Mouse (Mus musculus) liver, embryonic 12.5 days (tissue): Measurements from ENCODE around the gene Dctn3. TPM values are rescaled to one million over a fixed set of nuclear protein-coding genes. Genes with fewer than 3 reads are reported as not detected.

ENCODE experiments used
- ATAC-seq: fragments of 200-750 bp; cut with Nextera tagmentation; 2 replicates; pipeline ENCODE4 v1.8.0; 2017; ENCODE audit warnings: moderate number of reproducible peaks, mild to moderate bottlenecking, moderate library complexity
- H3K27ac ChIP-seq: fragments of 300-500 bp; sonication (generic); 2 replicates; pipeline ENCODE4 v1.5.1; 2016; ENCODE audit warnings: mild to moderate bottlenecking
- H3K27me3 ChIP-seq: fragments of 300-500 bp; sonication (generic); replicated peaks from 2 replicates; pipeline ENCODE4 v1.6.1; 2016; ENCODE audit warnings: mild to moderate bottlenecking, moderate library complexity
- H3K36me3 ChIP-seq: fragments of 300-500 bp; sonication (generic); 2 replicates; pipeline ENCODE4 v1.6.1; 2016; ENCODE audit warnings: mild to moderate bottlenecking, moderate library complexity
- H3K4me1 ChIP-seq: fragments of 300-500 bp; sonication (generic); 2 replicates; pipeline ENCODE4 v1.6.1; 2016
- H3K4me2 ChIP-seq: fragments of 300-500 bp; sonication (generic); 2 replicates; pipeline ENCODE4 v1.6.1; 2016; ENCODE audit warnings: mild to moderate bottlenecking, moderate library complexity
- H3K4me3 ChIP-seq: fragments of 300-500 bp; sonication (generic); 2 replicates; pipeline ENCODE4 v1.5.1; 2016; ENCODE audit warnings: mild to moderate bottlenecking, moderate library complexity
- H3K9ac ChIP-seq: fragments of 300-500 bp; sonication (generic); 2 replicates; pipeline ENCODE4 v1.6.1; 2016; ENCODE audit warnings: mild to moderate bottlenecking, moderate library complexity
- H3K9me3 ChIP-seq: fragments of 300-500 bp; sonication (generic); replicated peaks from 2 replicates; pipeline ENCODE4 v1.6.1; 2016; ENCODE audit warnings: mild to moderate bottlenecking, moderate library complexity
- WGBS: fragments of 180-500 bp; shearing (Covaris S2); methylation state at CpG from one replicate; pipeline ENCODE4 v1.1.7; 2016; ENCODE audit not compliant: insufficient replicate concordance; 5-methylcytosine and 5-hydroxymethylcytosine counted together
- polyA plus RNA-seq: library from polyadenylated mRNA; unstranded; fragments of >200 nt; fragmentation: Nextera tagmentation; extraction: Ambion mirVana; gene quantifications from 2 replicates; pipeline ENCODE4 v1.2.1, GENCODE M21; 2016

Dctn3 gene
- polyA plus RNA-seq, 1 experiment from 2014 or later: 92.2 TPM

DNA sequence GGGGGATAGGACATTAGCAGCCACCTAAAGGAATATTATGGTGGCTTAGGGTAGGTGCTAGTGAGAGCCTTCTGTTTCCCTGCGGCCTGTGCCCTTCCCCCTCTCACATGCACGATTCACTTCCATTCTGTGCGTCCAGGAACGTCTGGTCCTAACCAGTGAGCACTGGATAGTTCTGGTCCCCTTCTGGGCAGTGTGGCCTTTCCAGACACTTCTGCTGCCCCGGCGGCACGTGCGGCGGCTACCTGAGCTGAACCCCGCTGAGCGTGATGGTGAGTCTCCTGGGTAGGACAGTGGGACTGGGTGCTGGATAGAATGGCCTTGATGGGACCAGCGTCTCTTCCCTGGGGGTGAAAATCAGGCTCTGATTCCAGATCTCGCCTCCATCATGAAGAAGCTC is 34.4 kb upstream of the Dctn3 start:
- Histone ChIP-seq H3K4me1 (peaks cover 46% of the 10 kb centered on the region), H3K27ac (no peak overlapping the region), H3K27me3 (no peaks in the 10 kb centered on the region), H3K36me3 (peaks cover 23% of the 10 kb centered on the region), H3K9me3 (no peaks in the 10 kb centered on the region), H3K4me2 (no peak overlapping the region), H3K9ac (no peak overlapping the region), H3K4me3 (no peak overlapping the region)
- 84% methylated on average over 13 of the region's 13 CpGs for WGBS
- ATAC-seq: no peak

DNA sequence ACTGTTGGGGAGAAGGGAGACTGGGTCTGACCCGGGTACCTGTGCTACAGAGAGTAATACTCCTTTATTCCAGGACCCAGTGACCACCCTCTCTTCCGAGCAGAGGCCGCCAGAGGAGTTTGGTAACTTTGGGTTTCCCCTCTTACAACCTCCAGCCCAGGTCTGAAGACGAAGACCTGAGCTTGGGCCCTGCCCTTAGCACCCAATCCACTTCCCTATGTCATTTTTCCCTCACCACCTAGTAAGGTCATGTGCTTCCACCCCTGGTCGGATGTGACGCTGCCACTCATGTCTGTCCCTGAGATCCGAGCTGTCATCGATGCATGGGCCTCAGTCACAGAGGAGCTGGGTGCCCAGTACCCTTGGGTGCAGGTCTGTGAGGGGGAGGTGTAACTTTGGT is 33.5 kb upstream of the Dctn3 start:
- H3K36me3 ChIP-seq: peaks cover 23% of the 10 kb centered on the region
- no peak for ATAC-seq
- H3K27me3 ChIP-seq: no peaks in the 10 kb centered on the region; the same call in 1 of the 2 replicates
- H3K4me3 ChIP-seq: peak overlapping the region; percentile 72
- H3K9ac ChIP-seq: peak overlapping the region; percentile 80
- H3K27ac ChIP-seq: no peak overlapping the region
- H3K4me2 ChIP-seq: peak overlapping the region; percentile 90
- peaks cover 37% of the 10 kb centered on the region for H3K4me1 ChIP-seq
- 63% methylated on average over 8 of the region's 8 CpGs for WGBS
- no peaks in the 10 kb centered on the region for H3K9me3 ChIP-seq

DNA sequence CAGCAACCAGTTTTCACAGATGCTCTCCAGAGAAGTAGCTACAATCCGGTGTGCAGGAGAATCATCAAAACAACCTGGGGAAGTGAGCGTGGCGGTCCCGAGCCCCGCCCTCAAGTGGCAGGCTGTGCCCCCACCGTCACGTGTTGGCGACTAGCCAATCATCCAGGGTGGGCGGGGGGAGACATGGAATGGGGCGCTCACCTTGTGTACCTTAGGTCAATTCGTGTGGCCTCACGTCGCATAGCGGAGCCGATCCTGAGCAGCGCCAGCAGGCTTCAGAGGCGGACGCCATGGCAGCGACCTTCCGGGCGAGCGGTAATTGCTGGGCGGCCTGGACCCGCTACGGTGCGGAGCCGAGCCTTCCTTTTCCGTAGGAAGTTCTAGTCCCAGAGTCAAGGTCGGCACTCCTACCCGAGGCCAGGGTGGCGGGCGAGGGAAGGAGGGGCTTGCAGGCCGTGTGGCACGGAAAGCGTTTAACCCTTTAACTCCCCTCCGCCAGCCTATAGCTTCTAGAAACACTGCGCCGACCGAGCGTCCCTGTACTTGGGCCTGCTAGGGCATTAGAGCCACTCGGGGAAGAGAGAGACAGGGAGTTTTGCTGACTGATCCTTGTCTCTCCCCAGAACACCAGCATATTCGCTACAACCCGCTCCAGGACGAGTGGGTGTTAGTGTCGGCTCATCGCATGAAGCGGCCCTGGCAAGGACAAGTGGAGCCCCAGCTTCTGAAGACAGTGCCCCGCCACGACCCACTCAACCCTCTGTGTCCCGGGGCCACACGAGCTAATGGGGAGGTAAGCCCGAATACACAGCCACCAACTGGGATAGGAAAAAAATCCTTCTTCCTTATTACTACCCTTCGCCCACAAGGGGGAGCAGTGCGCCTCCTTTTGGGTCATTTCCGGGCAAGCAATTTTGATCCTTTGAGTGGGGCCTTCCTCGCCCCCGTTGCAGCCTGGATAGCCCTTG is 32.7 kb upstream of the Dctn3 start, which contains the start of gene Sigmar1:
Gene Sigmar1 (minus strand): TSS at position 820 of the 968 bp plus-strand sequence.
- no peaks in the 10 kb centered on the region; the same call in none of the 2 replicates for H3K27me3 ChIP-seq
- H3K4me2 ChIP-seq: peak within 1 kb of the TSS; percentile 90
- H3K36me3 ChIP-seq: peaks cover 23% of the 10 kb centered on the region
- peak; percentile 83 for ATAC-seq
- H3K4me3 ChIP-seq: peak within 1 kb of the TSS; percentile 72
- WGBS: under 1% methylated on average over 57 of the region's 57 CpGs
- H3K4me1 ChIP-seq: peaks cover 29% of the 10 kb centered on the region
- H3K9ac ChIP-seq: peak within 1 kb of the TSS; percentile 80
- H3K9me3 ChIP-seq: no peaks in the 10 kb centered on the region
- peak within 1 kb of the TSS; percentile 87 for H3K27ac ChIP-seq

DNA sequence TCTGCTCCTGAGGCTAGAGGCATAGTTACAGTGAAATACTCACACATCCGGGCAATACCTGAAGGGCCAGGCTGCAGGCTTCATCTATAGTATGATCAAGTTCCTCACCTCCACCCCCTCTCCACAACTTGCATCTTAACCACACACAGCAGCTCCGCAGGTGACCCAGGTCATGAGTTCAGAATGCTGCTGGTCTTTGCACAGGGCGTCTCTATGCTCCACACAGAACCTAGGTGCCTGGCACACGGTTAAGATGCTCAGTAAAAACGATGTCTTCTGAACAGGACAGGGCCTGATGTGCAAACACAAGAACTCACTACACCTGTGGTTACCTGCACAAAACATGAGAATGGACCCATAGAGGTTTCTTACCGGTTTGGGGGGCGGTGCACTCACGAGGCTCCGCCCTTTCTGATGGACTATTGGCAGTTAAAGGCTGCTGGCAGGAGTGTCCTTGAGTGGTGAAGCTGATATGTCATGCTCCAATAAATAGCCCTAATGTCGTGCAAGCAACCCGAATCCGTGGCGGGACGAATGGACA is 31.9 kb upstream of the Dctn3 start, which contains the start of gene Galt:
Gene Galt (plus strand): TSS at position 432 of the 541 bp plus-strand sequence.
- Histone ChIP-seq H3K4me3 (peak within 1 kb of the TSS; percentile 72), H3K4me2 (peak within 1 kb of the TSS; percentile 90), H3K9ac (peak within 1 kb of the TSS; percentile 80), H3K36me3 (peaks cover 23% of the 10 kb centered on the region), H3K27me3 (no peaks in the 10 kb centered on the region; the same call in none of the 2 replicates), H3K27ac (peak within 1 kb of the TSS; percentile 87), H3K9me3 (no peaks in the 10 kb centered on the region), H3K4me1 (peaks cover 22% of the 10 kb centered on the region)
- 15% methylated on average over 14 of the region's 14 CpGs for WGBS
- peak; percentile 73 for ATAC-seq

DNA sequence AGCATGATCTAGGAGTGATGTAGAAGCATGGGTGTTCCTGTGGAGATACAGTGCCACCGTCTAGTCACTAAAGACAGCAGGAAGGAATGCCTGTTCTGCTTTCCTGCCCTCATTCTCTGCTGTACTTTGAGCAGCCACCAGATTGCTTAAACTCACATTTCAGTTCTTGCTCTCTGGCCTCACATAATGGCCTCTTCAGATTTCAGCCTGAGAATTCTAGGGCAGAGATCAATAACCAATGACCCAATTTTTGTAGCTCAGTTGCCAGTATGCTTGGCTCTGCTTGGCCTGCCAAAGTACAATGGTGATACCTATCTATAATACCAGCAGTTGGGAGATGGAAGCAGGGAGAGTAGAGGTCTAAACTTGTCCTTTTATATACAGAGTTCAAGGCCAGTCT is 22.1 kb upstream of the Dctn3 start:
- no peak overlapping the region for H3K4me3 ChIP-seq
- WGBS: 69% methylated on average over 1 of the region's 1 CpGs
- no peak overlapping the region for H3K27ac ChIP-seq
- no peak overlapping the region for H3K9ac ChIP-seq
- ATAC-seq: no peak
- H3K27me3 ChIP-seq: no peaks in the 10 kb centered on the region
- no peak overlapping the region for H3K4me2 ChIP-seq
- peaks cover 17% of the 10 kb centered on the region for H3K4me1 ChIP-seq
- H3K9me3 ChIP-seq: peaks cover 13% of the 10 kb centered on the region
- H3K36me3 ChIP-seq: no peaks in the 10 kb centered on the region

DNA sequence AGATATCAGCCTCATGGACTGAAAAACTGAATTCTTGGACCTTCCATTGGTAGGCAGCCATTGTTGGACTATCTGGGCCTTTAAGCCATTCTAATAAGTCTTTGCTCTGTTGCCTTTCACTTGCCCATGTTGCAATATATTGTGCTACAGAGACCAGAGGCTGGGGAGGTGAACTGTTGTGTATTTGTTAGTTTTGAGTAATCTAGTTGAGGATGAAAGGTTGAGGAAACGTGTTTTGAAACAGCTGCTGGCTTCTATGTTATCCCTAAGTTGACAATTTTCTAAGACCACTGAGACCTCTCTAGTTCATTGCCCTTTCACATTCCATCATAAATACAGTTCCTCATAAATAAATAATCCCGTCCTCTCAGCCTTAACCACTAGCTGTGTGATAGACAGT is 21.2 kb upstream of the Dctn3 start:
- ATAC-seq: no peak
- Histone ChIP-seq H3K9ac (no peak overlapping the region), H3K4me2 (no peak overlapping the region), H3K9me3 (peaks cover 13% of the 10 kb centered on the region), H3K4me1 (peaks cover 26% of the 10 kb centered on the region), H3K4me3 (no peak overlapping the region), H3K36me3 (peaks cover 7% of the 10 kb centered on the region), H3K27me3 (no peaks in the 10 kb centered on the region), H3K27ac (no peak overlapping the region)
- 56% methylated on average over 2 of the region's 2 CpGs for whole genome bisulfite sequencing

DNA sequence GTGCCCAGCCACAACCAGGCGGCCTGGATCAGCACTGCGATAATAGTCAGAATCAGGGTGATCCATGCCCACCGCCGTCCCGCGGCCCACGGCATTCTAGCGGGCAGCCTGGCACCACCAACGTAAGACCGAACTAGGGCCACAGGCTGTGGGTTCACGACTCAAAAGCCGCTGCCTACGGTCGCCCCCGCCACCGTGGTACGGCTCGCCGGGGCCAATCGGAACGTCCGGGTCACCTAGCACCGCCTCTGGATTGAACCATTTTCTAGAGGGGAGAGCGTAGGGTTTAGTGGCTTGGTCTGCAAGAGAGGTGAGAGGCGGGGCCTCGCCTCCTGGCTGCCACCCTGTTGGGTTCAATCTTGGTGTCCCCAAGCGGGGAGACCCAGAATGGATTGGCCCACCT is 18.2 kb upstream of the Dctn3 start:
- Histone ChIP-seq H3K4me3 (peak overlapping the region; percentile 68), H3K9ac (peak overlapping the region; percentile 71), H3K36me3 (peaks cover 17% of the 10 kb centered on the region), H3K4me2 (peak overlapping the region; percentile 83), H3K4me1 (peaks cover 42% of the 10 kb centered on the region), H3K27me3 (no peaks in the 10 kb centered on the region), H3K9me3 (peaks cover 4% of the 10 kb centered on the region), H3K27ac (peak overlapping the region; percentile 70)
- ATAC-seq: peak; percentile 94
- WGBS: 2% methylated on average over 27 of the region's 27 CpGs

DNA sequence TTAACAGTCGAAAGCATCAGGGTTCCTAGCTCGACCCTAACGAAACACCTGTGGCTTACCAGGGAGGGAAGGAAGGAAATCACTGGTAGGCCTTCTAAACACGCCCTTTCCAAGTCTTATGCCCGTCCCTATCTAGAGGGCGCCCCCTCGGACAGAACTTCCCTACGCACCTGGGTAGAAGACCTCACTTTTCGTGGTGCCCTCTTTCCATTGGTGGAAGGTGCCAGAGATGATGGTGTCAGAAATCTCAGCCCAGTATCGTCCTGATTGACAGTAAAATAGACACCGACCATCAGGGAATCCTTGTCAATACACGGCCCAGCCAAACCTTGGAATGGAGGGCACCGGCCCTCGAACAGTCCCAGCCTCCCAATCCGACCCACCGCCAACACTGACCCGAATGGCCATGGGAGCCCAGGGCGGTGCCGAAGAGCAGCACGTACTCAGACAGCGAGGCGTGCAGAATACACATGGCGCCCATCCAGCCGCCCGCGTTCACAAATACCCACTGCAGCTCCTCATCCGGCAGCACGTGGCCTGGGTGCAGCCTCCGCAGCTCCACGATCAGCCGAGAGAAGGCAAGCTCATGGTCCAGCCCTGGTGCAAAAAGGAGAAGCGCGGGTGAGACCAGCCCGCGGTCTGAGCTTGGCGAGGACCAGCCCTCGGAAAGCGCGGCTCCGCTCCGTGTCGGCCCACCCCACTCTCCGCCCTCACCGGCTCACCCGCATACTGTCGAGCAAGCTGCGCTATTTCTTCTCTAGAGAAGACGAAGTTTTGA is 17.6 kb upstream of the Dctn3 start:
- Histone ChIP-seq H3K4me3 (peak overlapping the region; percentile 68), H3K9me3 (no peaks in the 10 kb centered on the region), H3K9ac (peak overlapping the region; percentile 71), H3K27me3 (no peaks in the 10 kb centered on the region), H3K4me2 (peak overlapping the region; percentile 83), H3K4me1 (peaks cover 42% of the 10 kb centered on the region), H3K27ac (peak overlapping the region; percentile 70), H3K36me3 (peaks cover 17% of the 10 kb centered on the region)
- under 1% methylated on average over 48 of the region's 48 CpGs for WGBS
- ATAC-seq: peak; percentile 84

DNA sequence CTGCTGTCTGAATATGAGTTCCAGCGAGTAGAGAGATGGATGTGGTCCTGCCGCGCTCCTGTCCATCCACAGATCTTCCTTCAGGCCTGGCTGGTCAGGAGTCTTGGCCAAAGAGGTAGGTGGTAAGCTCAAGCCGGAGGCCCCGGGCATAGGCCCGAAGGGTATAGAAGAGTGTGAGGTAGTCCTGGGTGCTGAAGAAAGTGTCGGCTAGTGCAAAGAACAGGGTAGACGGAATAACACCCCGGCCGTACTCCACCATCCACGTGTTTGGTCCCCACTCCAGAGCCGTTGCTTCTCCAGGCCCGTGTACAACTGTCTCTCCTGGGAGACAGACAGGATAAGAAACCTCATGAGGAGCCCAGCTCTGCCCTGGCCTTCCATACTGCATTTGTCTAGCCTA is 16.3 kb upstream of the Dctn3 start:
- Histone ChIP-seq H3K4me2 (peak overlapping the region; percentile 83; the same call in 1 of the 2 replicates), H3K4me3 (0 out of 2 replicates have a peak overlapping the region, but pooled peaks have one; percentile 68), H3K9me3 (no peaks in the 10 kb centered on the region), H3K36me3 (peaks cover 17% of the 10 kb centered on the region), H3K27ac (no peak overlapping the region), H3K9ac (no peak overlapping the region), H3K4me1 (peaks cover 42% of the 10 kb centered on the region), H3K27me3 (peaks cover 8% of the 10 kb centered on the region)
- no peak for ATAC-seq
- WGBS: 89% methylated on average over 13 of the region's 13 CpGs

DNA sequence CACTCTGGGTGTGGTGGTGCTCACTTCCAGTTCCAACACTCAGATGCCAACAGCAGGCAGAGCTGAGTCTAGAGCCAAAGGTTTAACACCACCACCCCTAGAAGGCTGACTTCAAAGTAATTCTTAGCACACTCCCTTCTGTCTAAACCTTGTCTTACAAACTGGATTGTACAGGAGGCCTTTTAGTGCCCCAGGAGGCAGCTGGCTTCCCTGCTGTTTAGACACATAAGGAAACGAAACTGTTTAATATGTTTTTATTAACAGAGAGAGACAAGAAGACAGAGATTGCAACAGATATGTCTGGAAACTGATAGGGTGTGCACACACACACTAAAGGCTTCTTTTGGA is 15.3 kb upstream of the Dctn3 start:
- no peaks in the 10 kb centered on the region for H3K9me3 ChIP-seq
- H3K9ac ChIP-seq: no peak overlapping the region
- H3K4me1 ChIP-seq: peaks cover 42% of the 10 kb centered on the region
- no peak for ATAC-seq
- peaks cover 18% of the 10 kb centered on the region for H3K27me3 ChIP-seq
- H3K27ac ChIP-seq: no peak overlapping the region
- H3K4me3 ChIP-seq: no peak overlapping the region
- H3K4me2 ChIP-seq: no peak overlapping the region
- 80% methylated on average over 1 of the region's 1 CpGs for WGBS
- H3K36me3 ChIP-seq: peaks cover 17% of the 10 kb centered on the region

DNA sequence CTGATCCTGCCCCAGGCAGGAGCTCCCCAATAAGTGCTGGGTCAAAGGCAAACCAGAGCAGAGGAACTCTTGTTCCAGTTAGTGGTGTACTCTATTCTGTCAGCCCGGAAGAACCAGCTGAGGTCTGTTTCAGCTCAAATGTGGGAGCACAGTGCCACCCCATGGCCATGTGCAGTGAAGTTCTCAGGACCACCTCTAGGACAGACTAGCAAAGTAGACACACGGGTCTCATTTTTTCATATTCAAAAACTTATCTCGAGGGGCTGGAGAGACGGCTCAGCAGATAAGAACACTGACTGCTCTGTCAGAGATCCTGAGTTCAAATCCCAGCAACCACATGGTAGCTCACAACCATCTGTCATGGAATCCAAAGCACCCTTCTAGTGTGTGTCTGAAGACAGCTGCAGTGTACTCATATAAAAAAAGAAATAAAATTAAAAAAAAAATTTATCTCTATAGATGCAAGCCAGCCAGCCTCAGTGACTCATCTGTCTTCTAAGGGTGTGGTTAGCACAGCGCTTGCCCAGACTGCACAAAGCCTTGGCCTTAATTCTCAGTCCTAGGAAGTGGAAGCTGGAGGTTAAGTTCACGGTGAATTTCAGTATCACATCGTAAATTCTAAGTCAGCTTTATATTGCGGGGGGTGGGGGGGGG is 14.8 kb upstream of the Dctn3 start:
- H3K27ac ChIP-seq: no peak overlapping the region
- WGBS: 38% methylated on average over 8 of the region's 8 CpGs
- no peak overlapping the region for H3K4me2 ChIP-seq
- peaks cover 42% of the 10 kb centered on the region for H3K4me1 ChIP-seq
- H3K9me3 ChIP-seq: no peaks in the 10 kb centered on the region
- no peak overlapping the region for H3K9ac ChIP-seq
- H3K27me3 ChIP-seq: peaks cover 23% of the 10 kb centered on the region
- H3K4me3 ChIP-seq: no peak overlapping the region
- peaks cover 17% of the 10 kb centered on the region for H3K36me3 ChIP-seq
- ATAC-seq: no peak
